Mouse (Mus musculus) limb, embryonic 12.5 days (tissue): ENCODE measurements at regions not wholly inside any gene's neighbourhood (a gene's known extent, or its start where the extent isn't known, plus 50 kb on each side); places are given as distances from the start of the nearest gene placed in this dataset.

Source experiments
- ATAC-seq: fragments of 200-750 bp; cut with Nextera tagmentation; 2 replicates; pipeline ENCODE4 v1.8.0; 2017; ENCODE audit warnings: low read depth, moderate TSS enrichment; ENCODE audit not compliant: insufficient number of reproducible peaks, insufficient read depth, low FRiP score, low TSS enrichment
- H3K27ac ChIP-seq: fragments of 300-500 bp; sonication (generic); 2 replicates; pipeline ENCODE4 v1.5.1; 2016; ENCODE audit warnings: mild to moderate bottlenecking, moderate library complexity
- H3K27me3 ChIP-seq: fragments of 300-500 bp; sonication (generic); 2 replicates; pipeline ENCODE4 v1.6.1; 2016; ENCODE audit warnings: mild to moderate bottlenecking, moderate library complexity
- H3K36me3 ChIP-seq: fragments of 300-500 bp; sonication (generic); 2 replicates; pipeline ENCODE4 v1.6.1; 2016; ENCODE audit warnings: mild to moderate bottlenecking, moderate library complexity
- H3K4me1 ChIP-seq: fragments of 300-500 bp; sonication (generic); replicated peaks from 2 replicates; pipeline ENCODE4 v1.6.1; 2016
- H3K4me2 ChIP-seq: fragments of 300-500 bp; sonication (generic); 2 replicates; pipeline ENCODE4 v1.6.1; 2016; ENCODE audit warnings: mild to moderate bottlenecking, moderate library complexity
- H3K4me3 ChIP-seq: fragments of 300-500 bp; sonication (generic); replicated peaks from 2 replicates; pipeline ENCODE4 v1.5.1; 2016; ENCODE audit warnings: mild to moderate bottlenecking
- H3K9ac ChIP-seq: fragments of 300-500 bp; sonication (generic); replicated peaks from 2 replicates; pipeline ENCODE4 v1.6.1; 2016; ENCODE audit warnings: mild to moderate bottlenecking, moderate library complexity
- H3K9me3 ChIP-seq: fragments of 300-500 bp; sonication (generic); 2 replicates; pipeline ENCODE4 v1.6.1; 2016; ENCODE audit warnings: mild to moderate bottlenecking, moderate library complexity
- WGBS: fragments of 180-500 bp; shearing (Covaris S2); methylation state at CpG from one replicate; pipeline ENCODE4 v1.1.7; 2016; 5-methylcytosine and 5-hydroxymethylcytosine counted together

DNA sequence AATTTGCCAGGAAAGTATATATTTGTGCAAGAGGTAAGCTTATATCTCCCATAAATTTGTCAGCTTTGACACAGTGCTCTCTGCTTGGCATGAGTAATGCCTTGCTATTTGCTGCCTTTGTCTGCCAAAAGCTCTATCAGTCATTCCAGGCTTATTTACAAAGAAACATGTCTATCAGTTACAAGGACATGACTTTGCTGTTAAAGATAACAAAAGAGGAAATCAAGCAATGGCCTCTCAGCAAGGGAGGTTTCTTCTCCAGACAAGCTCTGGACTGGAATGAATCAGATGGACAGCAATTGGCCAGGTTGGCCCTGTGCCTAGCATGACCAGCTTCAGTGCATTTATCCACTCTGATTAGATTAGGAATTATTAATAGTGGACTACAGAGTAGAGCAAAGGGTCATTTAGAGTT, 185.3 kb downstream of the Etaa1 start:
- H3K36me3 ChIP-seq: no peaks in the 10 kb centered on the region
- no peak for ATAC-seq
- H3K4me2 ChIP-seq: no peak overlapping the region

DNA sequence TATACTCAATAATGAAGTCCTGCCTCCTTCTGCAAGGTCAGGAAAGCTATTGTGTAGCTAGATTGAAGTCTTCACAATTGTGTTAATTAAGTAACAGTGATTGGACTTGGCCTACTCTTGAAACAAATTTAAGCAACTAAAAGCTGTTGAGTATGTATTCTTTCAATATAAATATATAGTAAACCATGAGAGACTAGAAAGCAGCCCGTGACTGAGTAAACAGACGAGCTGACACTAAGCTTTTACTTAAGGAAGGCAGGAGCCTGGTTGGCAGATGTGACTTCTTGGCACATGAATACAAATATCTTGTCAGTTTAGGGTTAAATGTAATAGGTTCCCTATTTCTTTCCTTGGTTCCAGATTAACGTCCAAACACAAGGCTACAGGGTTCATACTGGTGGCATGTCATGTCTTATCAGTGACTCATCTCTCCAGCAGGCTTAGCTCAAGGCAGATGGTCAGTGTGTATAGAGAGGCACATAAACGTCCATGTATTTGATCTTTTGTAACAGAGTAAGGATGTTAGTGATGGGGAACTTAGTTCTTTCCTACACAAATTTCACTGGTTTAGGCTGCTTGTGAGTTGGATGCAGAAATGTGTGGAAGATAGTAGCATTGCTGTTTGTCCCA, 184.7 kb downstream of the Etaa1 start:
- H3K27me3 ChIP-seq: no peaks in the 10 kb centered on the region
- no peak overlapping the region for H3K9ac ChIP-seq
- no peaks in the 10 kb centered on the region for H3K36me3 ChIP-seq
- no peak overlapping the region for H3K4me3 ChIP-seq
- 67% methylated on average over 4 of the region's 4 CpGs for WGBS
- no peaks in the 10 kb centered on the region for H3K4me1 ChIP-seq
- H3K4me2 ChIP-seq: no peak overlapping the region
- no peak for ATAC-seq
- H3K27ac ChIP-seq: no peak overlapping the region
- H3K9me3 ChIP-seq: no peaks in the 10 kb centered on the region

More for the DNA sequence above, 185.3 kb downstream of the Etaa1 start:
- no peak overlapping the region for H3K27ac ChIP-seq
- no peaks in the 10 kb centered on the region for H3K27me3 ChIP-seq
- no peaks in the 10 kb centered on the region for H3K9me3 ChIP-seq
- H3K4me3 ChIP-seq: no peak overlapping the region
- H3K4me1 ChIP-seq: no peaks in the 10 kb centered on the region
- no peak overlapping the region for H3K9ac ChIP-seq

DNA sequence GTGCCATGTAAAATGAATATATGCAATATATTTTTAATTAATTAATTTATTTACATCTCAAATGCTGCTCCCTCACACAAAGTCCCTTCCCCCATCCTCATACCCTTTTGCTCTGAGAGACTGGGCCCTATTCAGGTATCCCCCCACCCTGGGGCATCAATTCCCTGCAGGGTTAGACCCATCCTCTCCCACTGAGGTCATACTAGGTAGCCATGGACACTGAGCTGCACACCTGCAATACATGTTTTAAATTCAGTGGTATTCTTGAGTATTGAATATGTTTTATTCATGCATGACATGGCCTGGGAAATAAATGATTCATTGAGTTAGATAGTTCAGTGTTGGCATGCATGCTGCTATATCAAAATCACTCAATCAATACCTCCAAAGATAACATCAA, 156.0 kb downstream of the Etaa1 start:
- ATAC-seq: 0 out of 2 replicates have a peak, but pooled peaks have one; percentile 42
- H3K27ac ChIP-seq: no peak overlapping the region
- no peaks in the 10 kb centered on the region for H3K9me3 ChIP-seq
- no peak overlapping the region for H3K4me3 ChIP-seq
- no peak overlapping the region for H3K4me2 ChIP-seq
- no peaks in the 10 kb centered on the region for H3K27me3 ChIP-seq
- no peaks in the 10 kb centered on the region for H3K36me3 ChIP-seq
- H3K4me1 ChIP-seq: no peaks in the 10 kb centered on the region
- no peak overlapping the region for H3K9ac ChIP-seq

DNA sequence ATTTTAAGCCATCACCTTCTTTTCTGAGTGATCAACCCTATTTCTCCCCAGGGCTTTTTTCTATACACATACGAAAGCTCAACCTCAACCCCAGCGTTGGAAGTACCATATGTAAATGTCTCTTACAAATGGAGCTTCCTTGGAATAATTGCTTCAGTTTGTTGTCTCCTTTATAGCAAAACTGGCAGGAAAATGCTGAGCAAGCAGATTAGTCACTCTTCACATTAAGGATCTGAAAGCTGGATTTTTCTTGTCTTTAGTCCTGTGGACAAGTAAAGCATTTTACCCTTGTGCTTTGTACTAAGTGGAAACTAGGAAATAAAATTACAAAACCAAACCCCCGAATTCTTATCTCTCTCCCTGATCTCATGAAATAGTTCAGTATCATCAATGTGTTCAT, 145.8 kb downstream of the Etaa1 start:
- Histone ChIP-seq H3K9ac (no peak overlapping the region), H3K27me3 (no peaks in the 10 kb centered on the region), H3K27ac (no peak overlapping the region), H3K4me1 (no peaks in the 10 kb centered on the region), H3K4me2 (no peak overlapping the region), H3K4me3 (no peak overlapping the region), H3K9me3 (no peaks in the 10 kb centered on the region), H3K36me3 (no peaks in the 10 kb centered on the region)
- WGBS: 84% methylated on average over 3 of the region's 3 CpGs
- ATAC-seq: no peak

DNA sequence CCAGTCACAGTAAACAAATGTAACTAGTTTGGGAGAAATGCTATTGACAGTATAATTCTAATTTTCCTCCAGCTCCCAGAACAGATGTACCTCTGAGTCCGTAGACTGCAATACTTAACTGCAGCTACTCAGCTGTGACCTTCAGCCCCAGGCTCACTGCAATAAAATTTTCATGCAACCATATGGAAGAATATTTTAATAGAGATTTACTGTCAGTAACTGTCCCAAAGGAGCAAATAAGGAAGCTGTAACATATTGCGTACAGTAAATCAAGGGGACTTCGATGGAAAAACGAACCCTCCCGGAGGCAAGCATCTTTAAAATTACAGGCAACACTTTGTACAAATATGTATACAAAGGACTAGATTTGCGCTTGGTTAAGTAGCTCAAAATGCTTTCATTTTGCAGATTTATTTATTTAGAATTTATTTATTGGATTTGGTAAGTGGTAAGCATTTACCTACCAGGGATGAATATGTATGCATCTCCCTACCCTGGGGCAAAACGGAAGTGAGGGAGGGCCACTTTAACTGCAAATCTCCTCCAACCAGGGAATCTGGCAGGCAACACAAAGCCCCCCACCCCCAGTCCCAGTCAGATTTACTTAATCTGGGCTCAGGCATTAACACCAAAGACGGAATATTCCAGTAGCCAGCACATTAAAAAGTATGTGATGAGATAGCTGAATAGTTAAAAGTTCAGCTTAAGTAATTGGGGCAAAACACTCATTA, 141.7 kb downstream of the Etaa1 start:
- H3K27me3 ChIP-seq: no peaks in the 10 kb centered on the region
- no peak overlapping the region for H3K27ac ChIP-seq
- ATAC-seq: no peak
- no peaks in the 10 kb centered on the region for H3K36me3 ChIP-seq
- H3K9ac ChIP-seq: no peak overlapping the region
- no peaks in the 10 kb centered on the region for H3K4me1 ChIP-seq
- no peak overlapping the region for H3K4me3 ChIP-seq
- 59% methylated on average over 8 of the region's 8 CpGs for WGBS
- H3K4me2 ChIP-seq: no peak overlapping the region
- H3K9me3 ChIP-seq: no peaks in the 10 kb centered on the region

DNA sequence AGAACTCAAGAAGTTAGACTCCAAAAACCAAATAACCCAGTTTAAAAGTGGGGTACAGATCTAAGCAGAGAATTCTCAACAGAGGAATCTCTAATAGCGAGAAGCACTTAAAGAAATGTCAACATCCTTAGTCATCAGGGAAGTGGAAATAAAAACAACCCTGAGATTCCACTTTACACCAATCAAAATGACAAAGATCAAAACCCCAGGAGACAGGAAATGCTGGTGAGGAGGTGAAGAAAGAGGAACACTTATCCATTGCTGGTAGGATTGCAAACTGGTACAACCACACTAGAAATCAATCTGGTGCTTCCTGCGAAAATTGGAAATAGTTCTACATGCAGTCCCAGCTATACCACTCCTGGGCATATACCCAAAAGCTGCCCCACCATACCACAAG, 111.0 kb downstream of the Etaa1 start:
- Histone ChIP-seq H3K9ac (no peak overlapping the region), H3K27ac (no peak overlapping the region), H3K9me3 (no peaks in the 10 kb centered on the region), H3K4me2 (no peak overlapping the region), H3K4me1 (no peaks in the 10 kb centered on the region), H3K4me3 (no peak overlapping the region), H3K36me3 (no peaks in the 10 kb centered on the region), H3K27me3 (no peaks in the 10 kb centered on the region)
- 76% methylated on average over 2 of the region's 2 CpGs for WGBS
- ATAC-seq: no peak

DNA sequence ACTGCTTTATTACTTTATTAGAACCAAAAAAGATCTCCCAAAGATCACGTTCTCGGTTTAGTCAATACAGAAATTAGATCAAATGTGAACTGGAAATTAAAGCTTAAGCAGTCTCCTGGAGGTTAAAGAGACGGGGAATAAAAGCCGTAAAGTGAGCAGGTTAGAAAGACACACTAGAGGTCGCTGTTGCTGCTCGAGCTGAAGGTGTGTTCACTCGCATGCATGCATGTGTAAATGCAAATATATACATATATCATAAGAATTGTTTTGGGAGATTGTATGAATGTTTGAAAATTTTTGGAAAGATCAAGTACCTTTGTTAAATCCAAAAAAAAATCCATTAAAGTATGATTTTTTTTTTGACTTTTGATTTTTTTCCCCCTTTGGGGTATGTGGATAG, 101.3 kb downstream of the Etaa1 start:
- Histone ChIP-seq H3K4me3 (no peak overlapping the region), H3K4me1 (no peaks in the 10 kb centered on the region), H3K27ac (no peak overlapping the region), H3K9me3 (no peaks in the 10 kb centered on the region), H3K4me2 (no peak overlapping the region), H3K36me3 (no peaks in the 10 kb centered on the region), H3K9ac (no peak overlapping the region), H3K27me3 (no peaks in the 10 kb centered on the region)
- WGBS: 47% methylated on average over 7 of the region's 7 CpGs
- ATAC-seq: no peak

DNA sequence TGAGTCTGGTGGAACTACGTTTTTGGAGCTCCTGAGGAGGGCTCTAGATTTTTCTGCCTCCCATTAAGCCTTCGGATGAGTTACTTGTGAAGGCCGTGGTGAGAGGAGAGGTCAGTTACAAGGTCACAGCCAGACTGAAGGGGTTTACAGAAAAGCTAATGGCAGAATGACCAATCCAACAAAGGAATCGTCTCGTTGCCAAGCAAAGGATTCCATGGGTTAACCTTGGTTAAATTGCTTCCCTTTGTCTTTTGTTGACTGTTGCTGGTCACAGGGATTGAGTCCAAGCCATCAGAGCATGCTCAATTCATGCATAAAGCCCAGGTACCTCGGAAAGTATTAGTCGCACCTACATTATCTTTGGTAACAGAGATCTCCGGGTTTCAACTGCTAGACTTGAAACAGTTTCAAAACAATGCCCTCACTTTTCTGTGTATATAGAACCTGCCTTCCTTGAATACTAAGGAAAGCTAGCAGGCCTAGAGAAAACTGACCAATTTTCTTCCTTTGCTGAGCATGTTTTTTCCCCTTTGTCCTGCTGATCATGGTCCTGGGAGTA, 100.3 kb downstream of the Etaa1 start:
- no peak for ATAC-seq
- H3K27ac ChIP-seq: no peak overlapping the region
- no peaks in the 10 kb centered on the region for H3K36me3 ChIP-seq
- H3K9ac ChIP-seq: no peak overlapping the region
- H3K4me3 ChIP-seq: no peak overlapping the region
- H3K4me2 ChIP-seq: no peak overlapping the region
- H3K4me1 ChIP-seq: no peaks in the 10 kb centered on the region
- no peaks in the 10 kb centered on the region for H3K9me3 ChIP-seq
- H3K27me3 ChIP-seq: no peaks in the 10 kb centered on the region
- 78% methylated on average over 8 of the region's 8 CpGs for WGBS

DNA sequence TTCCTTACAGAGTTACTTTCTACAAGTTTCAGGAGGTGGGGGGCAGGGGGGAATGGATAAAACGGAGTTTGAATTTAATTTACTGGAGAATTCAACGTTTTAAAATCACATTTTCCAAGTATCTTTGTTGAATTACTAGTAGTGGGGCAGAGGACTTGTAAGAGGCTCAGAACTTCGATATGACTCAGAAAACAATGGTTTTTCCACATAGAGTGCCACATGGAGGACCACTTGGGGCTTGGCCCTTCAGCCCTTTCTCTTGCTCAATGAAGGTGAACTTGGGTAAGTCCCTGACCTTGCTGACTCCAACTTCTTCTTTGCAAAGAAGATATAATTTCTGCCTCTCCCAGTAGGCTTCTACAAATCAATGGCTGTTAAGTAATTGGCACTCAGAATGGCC, 99.8 kb downstream of the Etaa1 start:
- no peak overlapping the region for H3K4me3 ChIP-seq
- 68% methylated on average over 3 of the region's 3 CpGs for WGBS
- ATAC-seq: no peak
- no peaks in the 10 kb centered on the region for H3K9me3 ChIP-seq
- H3K36me3 ChIP-seq: no peaks in the 10 kb centered on the region
- H3K27ac ChIP-seq: no peak overlapping the region
- H3K9ac ChIP-seq: no peak overlapping the region
- H3K4me2 ChIP-seq: no peak overlapping the region
- no peaks in the 10 kb centered on the region for H3K4me1 ChIP-seq
- H3K27me3 ChIP-seq: no peaks in the 10 kb centered on the region

DNA sequence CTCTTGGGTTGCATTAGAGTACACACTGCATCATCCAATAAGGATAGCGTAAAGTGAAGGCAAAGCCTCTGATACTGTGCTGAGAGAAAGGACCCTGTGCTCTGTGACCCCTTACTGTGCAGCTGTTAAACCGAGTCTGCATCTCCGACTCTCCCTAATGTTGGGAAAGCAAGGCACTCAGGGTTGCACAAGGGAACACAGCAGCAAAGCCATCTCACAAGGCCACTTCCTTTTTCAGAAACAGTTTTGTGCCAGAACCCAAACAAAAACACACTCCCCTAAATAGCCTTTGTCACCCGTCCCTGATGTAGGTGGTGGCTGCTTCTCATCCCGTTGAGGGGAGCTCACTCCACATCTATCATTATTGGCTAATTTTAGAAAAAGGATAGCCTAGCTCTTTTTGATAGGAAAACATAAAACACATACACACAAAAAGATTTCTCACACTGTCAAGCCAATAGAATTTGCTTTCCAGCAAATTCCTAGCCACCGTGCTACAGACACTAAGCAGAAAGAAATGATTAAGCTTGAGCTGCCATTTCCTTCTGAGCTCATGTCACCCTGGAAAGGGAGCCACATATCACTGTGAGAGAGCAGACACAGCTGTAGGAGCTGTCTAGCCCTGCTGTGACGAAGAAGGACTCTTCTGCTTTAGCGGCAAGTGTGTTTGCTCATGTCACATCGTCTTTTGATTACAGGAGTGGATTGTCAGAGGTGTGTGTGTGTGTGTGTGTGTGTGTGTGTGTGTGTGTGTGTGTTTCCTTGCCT, 94.1 kb downstream of the Etaa1 start:
- H3K36me3 ChIP-seq: no peaks in the 10 kb centered on the region
- H3K4me1 ChIP-seq: no peaks in the 10 kb centered on the region
- no peak for ATAC-seq
- WGBS: 43% methylated on average over 9 of the region's 9 CpGs
- H3K27ac ChIP-seq: no peak overlapping the region
- no peak overlapping the region for H3K4me3 ChIP-seq
- no peak overlapping the region for H3K9ac ChIP-seq
- no peak overlapping the region for H3K4me2 ChIP-seq
- H3K9me3 ChIP-seq: no peaks in the 10 kb centered on the region
- no peaks in the 10 kb centered on the region for H3K27me3 ChIP-seq

DNA sequence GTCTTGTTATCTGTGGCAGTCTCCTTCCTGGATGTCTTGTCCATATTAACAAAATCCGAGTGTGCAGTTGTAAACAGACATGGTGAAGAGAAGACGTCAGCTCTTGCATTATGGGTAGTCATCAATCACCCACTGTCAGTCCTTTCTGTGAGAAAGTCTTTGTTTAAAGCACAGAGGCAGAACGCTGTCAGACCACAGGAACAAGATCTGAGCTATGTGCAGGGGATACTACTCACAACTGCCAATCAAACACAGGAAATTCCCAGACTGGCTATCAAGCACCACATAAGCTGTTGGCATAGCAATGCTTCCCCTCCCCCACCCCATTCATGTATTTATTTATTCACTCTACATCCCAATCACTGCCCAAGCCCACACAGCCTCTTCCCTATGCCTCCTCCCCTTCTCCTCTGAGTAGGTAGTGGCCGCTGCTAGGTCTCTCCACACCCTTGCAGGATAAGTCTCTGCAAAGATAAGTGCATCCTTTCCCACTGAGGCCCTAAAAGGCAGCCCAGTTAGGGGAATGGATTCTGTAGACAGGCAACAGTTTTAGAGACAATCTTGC, 88.8 kb downstream of the Etaa1 start:
- 53% methylated on average over 4 of the region's 4 CpGs for WGBS
- Histone ChIP-seq H3K4me3 (no peak overlapping the region), H3K9me3 (no peaks in the 10 kb centered on the region), H3K27ac (no peak overlapping the region), H3K36me3 (no peaks in the 10 kb centered on the region), H3K4me1 (0 out of 2 replicates have a peak, but pooled peaks cover 4% of the 10 kb centered on the region), H3K4me2 (no peak overlapping the region), H3K27me3 (no peaks in the 10 kb centered on the region), H3K9ac (no peak overlapping the region)
- ATAC-seq: no peak
